ENCODE assay signal across 27 mouse cellular contexts in the genomic region with DNA sequence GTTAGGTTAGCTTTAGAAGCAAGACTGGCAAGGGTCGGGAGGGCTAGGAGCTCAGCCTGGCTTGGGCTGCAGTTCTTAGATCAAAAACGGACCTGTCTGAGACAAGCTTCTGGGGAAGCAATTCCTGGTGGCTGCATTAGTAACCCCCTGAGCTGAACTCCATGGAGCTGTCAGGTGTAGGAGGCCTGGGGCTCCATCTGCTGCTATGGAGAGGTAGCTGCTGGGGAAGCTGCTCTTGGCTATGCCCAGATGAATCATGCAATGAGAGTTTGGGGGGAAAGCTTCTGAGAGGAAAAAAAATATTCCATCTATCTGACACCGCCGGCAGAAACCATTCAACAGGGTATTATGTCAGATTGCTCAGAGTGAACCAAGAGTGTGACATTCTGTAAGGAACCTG.
DNase-seq lines count a peak whose midpoint lies in the region; ATAC-seq and TF ChIP-seq lines count a peak whose summit lies in the region.
"Had no signal": no experiment of that assay in that cellular context is flagged by ENCODE, and none has a peak within 500 bp of the region (broad histone marks: within the 10 kb centered on the region; RNA-seq: fewer than 3 reads in every experiment).

No protein-coding gene starts in this region.

- H3K27me3 ChIP-seq in cerebellum, adult 2 months (ENCODE audit: control insufficient read depth, insufficient read depth, low read length) = no peaks in the 10 kb centered on the region
- no peaks in the 10 kb centered on the region for H3K27me3 ChIP-seq in midbrain, postnatal 0 days (ENCODE audit: insufficient read depth, low read length)
- no peaks in the 10 kb centered on the region for H3K27me3 ChIP-seq in midbrain, embryonic 15.5 days (replicated peaks)
- H3K27me3 ChIP-seq: embryonic facial prominence, embryonic 15.5 days; hindbrain, embryonic 12.5 days had no signal

- H3K9me3 ChIP-seq in midbrain, postnatal 0 days (ENCODE audit: low read length) = no peaks in the 10 kb centered on the region
- H3K9me3 ChIP-seq in midbrain, embryonic 15.5 days = no peaks in the 10 kb centered on the region
- H3K9me3 ChIP-seq: embryonic facial prominence, embryonic 15.5 days; forebrain, embryonic 10.5 days; G1E; heart, embryonic 13.5 days; hindbrain, embryonic 12.5 days had no signal

- H3K4me3 ChIP-seq in cerebellum, adult 2 months (replicated peaks; ENCODE audit: insufficient read depth, low read depth, low read length) = no peak overlapping the region
- H3K4me3 ChIP-seq in layer of hippocampus, adult 2 months = no peak overlapping the region
- H3K4me3 ChIP-seq in midbrain, postnatal 0 days (ENCODE audit: low read depth, low read length) = no peak overlapping the region
- H3K4me3 ChIP-seq in midbrain, embryonic 15.5 days = no peak overlapping the region
- H3K4me3 ChIP-seq: embryonic facial prominence, embryonic 15.5 days; erythroblast, embryonic 14.5 days; forebrain, embryonic 10.5 days; gastrocnemius, adult 2 months; heart, embryonic 13.5 days; hindbrain, embryonic 12.5 days had no signal

- H3K27ac ChIP-seq in cerebellum, adult 2 months (ENCODE audit: insufficient read depth, low read length) = no peak overlapping the region
- H3K27ac ChIP-seq in layer of hippocampus, adult 2 months = no peak overlapping the region
- no peak overlapping the region for H3K27ac ChIP-seq in midbrain, postnatal 0 days (ENCODE audit: low read depth, low read length)
- no peak overlapping the region for H3K27ac ChIP-seq in midbrain, embryonic 15.5 days
- H3K27ac ChIP-seq: embryonic facial prominence, embryonic 15.5 days; forebrain, embryonic 10.5 days; gastrocnemius, adult 2 months; heart, embryonic 13.5 days; hindbrain, embryonic 12.5 days; hindbrain, postnatal 0 days had no signal

- H3K36me3 ChIP-seq in midbrain, postnatal 0 days (ENCODE audit: insufficient read depth, low read length) = no peaks in the 10 kb centered on the region
- H3K36me3 ChIP-seq in midbrain, embryonic 15.5 days (replicated peaks) = no peaks in the 10 kb centered on the region
- H3K36me3 ChIP-seq: embryonic facial prominence, embryonic 15.5 days; forebrain, embryonic 10.5 days; G1E; heart, embryonic 13.5 days; hindbrain, embryonic 12.5 days had no signal

- no peak for ATAC-seq in midbrain, postnatal 0 days (ENCODE audit: low FRiP score)
- ATAC-seq in midbrain, embryonic 15.5 days (replicated peaks) = no peak
- no peak for ATAC-seq in megakaryocyte-erythroid progenitor cell, adult 5-6 weeks (replicated peaks; ENCODE audit: low FRiP score, low TSS enrichment, poor library complexity, severe bottlenecking)
- ATAC-seq: CD4-positive, CD25-positive, alpha-beta regulatory T cell, adult 4 months; forebrain, embryonic 14.5 days; hindbrain, postnatal 0 days had no signal

- WGBS in cerebellum, adult 2 months = 59% methylated on average over 4 of the region's 4 CpGs
- 81% methylated on average over 4 of the region's 4 CpGs for WGBS in midbrain, postnatal 0 days
- 71% methylated on average over 4 of the region's 4 CpGs for WGBS in midbrain, embryonic 15.5 days

- no peak for DNase-seq in cerebellum, adult 2 months
- DNase-seq in cerebellum, adult 9-10 months = no peak
- DNase-seq in layer of hippocampus, adult 2 months (ENCODE audit: low spot score in 2 of 2) = no peak
- no peak for DNase-seq in layer of hippocampus, postnatal 10 days (ENCODE audit: low spot score in 2 of 2)
- no peak for DNase-seq in midbrain, postnatal 0 days (ENCODE audit: low spot score)
- no peak for DNase-seq in lung, postnatal 36 days
- DNase-seq: adrenal gland, adult 2 months; adrenal gland, postnatal 36 days; B cell, adult 2 months; cerebellum, adult 11 months; cerebellum, adult 9-11 months; cerebellum, postnatal 36 days; gastrocnemius, adult 2 months; gastrocnemius, postnatal 25 days; heart, postnatal 10 days; heart, postnatal 4 days had no signal

- H3K4me1 ChIP-seq in cerebellum, adult 2 months (ENCODE audit: control insufficient read depth, insufficient read depth, low read length) = peaks cover 16% of the 10 kb centered on the region
- no peaks in the 10 kb centered on the region for H3K4me1 ChIP-seq in midbrain, postnatal 0 days (ENCODE audit: insufficient read depth, low read length)
- H3K4me1 ChIP-seq in midbrain, embryonic 15.5 days = peaks cover 7% of the 10 kb centered on the region
- H3K4me1 ChIP-seq: hindbrain, embryonic 12.5 days had no signal

- peak; percentile 3; the same call in 1 of the 2 replicates for TF ChIP-seq CTCF in cerebellum, adult 2 months (IDR thresholded peaks at IDR 0.05; ENCODE audit: borderline replicate concordance, insufficient read depth, low read depth, low read length)
- TF ChIP-seq CTCF in layer of hippocampus, adult 2 months (conservative IDR thresholded peaks at IDR 0.05) = peak; percentile 56
- peak; percentile 38 for TF ChIP-seq CTCF in midbrain, postnatal 0 days (IDR thresholded peaks at IDR 0.05)

- no peak for TF ChIP-seq POLR2A in cerebellum, adult 2 months (IDR thresholded peaks at IDR 0.05; ENCODE audit: borderline replicate concordance, insufficient read depth, low read length)

- no peak overlapping the region for H3K9ac ChIP-seq in midbrain, postnatal 0 days (replicated peaks; ENCODE audit: low read length, poor library complexity, severe bottlenecking)
- no peak overlapping the region for H3K9ac ChIP-seq in midbrain, embryonic 15.5 days
- H3K9ac ChIP-seq: embryonic facial prominence, embryonic 15.5 days; heart, embryonic 13.5 days; hindbrain, embryonic 12.5 days had no signal

- H3K4me2 ChIP-seq in midbrain, postnatal 0 days (ENCODE audit: low read depth, low read length, poor library complexity, severe bottlenecking) = no peak overlapping the region
- H3K4me2 ChIP-seq in midbrain, embryonic 15.5 days = no peak overlapping the region
- H3K4me2 ChIP-seq: embryonic facial prominence, embryonic 15.5 days; heart, embryonic 13.5 days; hindbrain, embryonic 12.5 days had no signal

Comparison
In these comparisons a context has a peak if more than half of its experiments do, and no peak if none do; other contexts are left out.
1. CTCF ChIP-seq: peak in every context shown above with its lines; median percentile 56 in layer of hippocampus, adult 2 months; 38 in midbrain, postnatal 0 days; 3 in cerebellum, adult 2 months.